Mouse (Mus musculus) olfactory bulb, adult 2 months (tissue): ENCODE results near the gene Phactr2.

Experiments used
- CTCF ChIP-seq: fragments of 200-500 bp; IDR thresholded peaks from 2 replicates; pipeline ENCODE4 v1.5.1; 2012; ENCODE audit warnings: low read depth, mild to moderate bottlenecking, low read length, moderate library complexity; ENCODE audit not compliant: insufficient read depth
- POLR2A ChIP-seq: fragments of 200-500 bp; IDR thresholded peaks from 2 replicates; pipeline ENCODE4 v1.6.1; 2012; ENCODE audit warnings: mild to moderate bottlenecking, low read depth, low read length, moderate library complexity; ENCODE audit not compliant: insufficient read depth

DNA sequence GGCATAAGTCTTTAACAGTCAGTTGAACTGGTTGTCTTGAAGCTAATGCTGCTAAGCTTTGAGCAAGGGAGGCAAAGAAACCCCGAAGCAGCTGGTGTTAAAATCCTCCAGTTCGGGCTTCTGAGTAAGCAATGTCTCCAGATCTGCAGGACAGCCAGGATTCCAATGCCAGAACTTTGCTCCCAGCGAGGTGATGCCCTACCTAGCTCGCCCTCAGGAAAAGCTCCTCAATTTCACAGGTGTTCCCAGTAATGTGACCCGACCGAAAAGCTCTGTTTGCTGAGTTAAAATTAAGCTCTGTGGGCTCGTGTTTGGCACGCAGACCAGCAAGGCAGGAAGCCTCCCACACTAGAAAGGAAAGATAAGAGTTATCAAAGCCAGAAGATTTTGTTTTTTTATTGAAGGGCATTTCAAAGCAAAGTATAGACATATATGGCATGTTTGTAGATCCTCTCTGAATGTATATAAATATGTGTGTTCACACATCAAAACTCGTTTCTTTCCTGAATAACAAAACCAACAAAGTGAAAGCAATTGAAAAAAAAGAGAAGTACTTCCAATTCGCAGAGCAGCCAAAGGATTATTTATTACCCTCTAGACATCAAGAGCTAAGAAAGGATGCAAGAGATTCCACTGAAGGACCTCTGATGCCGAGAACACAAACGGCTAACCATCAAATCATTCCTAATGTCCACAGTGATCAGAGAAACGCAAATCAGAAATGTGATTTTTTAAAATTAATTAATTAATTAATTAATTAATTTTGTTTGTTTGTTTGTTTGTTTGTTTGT is 20.8 kb downstream of the Phactr2 start:
- TF ChIP-seq CTCF (no peak), POLR2A (no peak)
